Mouse (Mus musculus): ENCODE results near the gene Tmco4.

DNA sequence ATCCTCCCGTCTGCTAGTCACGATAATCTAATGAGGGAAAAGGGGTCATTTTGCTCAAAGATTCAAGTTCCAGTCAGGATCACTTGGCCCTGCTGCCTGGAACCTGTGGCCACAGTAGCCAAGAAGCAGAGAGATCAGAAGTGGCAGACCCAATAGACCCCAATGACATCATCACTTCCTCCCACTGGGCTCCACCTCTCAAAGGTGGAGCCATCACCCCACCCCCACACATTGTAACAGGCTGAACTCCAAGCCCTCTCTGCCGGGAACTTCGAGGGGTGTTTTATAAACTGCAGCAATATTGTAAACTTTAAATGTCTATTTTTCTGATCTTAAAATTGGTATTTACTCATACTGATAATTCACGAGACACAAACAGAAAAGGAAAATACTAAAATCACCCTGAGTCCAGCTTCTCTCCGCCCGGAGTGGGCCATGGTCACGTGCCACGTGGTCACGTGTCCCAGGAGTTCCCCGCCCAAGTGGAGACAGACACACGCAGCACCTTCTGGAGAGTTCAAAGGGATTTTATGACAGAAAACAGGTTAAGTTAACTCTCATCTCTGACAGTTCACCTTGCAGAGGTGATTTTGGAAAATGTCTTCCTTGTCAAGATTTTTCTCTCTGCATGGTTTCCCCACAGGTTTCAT, 8.2 kb downstream of the Tmco4 start:
- no peak for TF ChIP-seq CTCF (IDR thresholded peaks at IDR 0.05; ENCODE audit: low read depth)
- no peak for TF ChIP-seq EP300 (IDR thresholded peaks at IDR 0.05; ENCODE audit: low read depth)
